Mouse (Mus musculus) right cerebral cortex, postnatal 25 days (tissue): ENCODE measurements around the gene Gm10382.

Source experiments
- DNase-seq: peaks from one replicate; pipeline ENCODE4 v3.0.0; 2022

Gene Gm10382

DNA sequence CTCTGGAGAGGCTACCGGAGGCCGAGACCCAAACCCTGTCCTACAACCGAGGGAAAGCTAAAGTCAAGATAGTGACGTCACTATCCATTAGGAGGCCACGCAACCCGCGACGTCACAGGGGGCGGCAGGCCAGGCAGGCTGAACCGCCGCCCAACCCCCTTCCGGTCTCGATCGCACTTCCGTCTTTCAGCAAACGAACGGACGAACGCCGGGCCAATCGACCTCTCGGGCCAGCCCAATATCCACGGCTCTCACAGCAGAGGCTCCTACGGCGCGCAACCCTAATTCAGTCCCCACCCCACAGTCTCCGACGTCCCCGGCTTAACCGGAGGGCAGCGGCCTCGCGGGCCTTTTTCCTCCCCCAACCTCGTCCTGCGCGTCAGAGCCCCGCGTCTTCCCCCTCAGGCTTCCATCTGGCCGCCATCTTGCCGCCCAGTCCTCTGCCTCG, at the start of gene Gm10382:
TSS of gene Gm10382 (plus strand) at position 192 of the 448 bp plus-strand sequence.
- DNase-seq: peak; percentile 69

DNA sequence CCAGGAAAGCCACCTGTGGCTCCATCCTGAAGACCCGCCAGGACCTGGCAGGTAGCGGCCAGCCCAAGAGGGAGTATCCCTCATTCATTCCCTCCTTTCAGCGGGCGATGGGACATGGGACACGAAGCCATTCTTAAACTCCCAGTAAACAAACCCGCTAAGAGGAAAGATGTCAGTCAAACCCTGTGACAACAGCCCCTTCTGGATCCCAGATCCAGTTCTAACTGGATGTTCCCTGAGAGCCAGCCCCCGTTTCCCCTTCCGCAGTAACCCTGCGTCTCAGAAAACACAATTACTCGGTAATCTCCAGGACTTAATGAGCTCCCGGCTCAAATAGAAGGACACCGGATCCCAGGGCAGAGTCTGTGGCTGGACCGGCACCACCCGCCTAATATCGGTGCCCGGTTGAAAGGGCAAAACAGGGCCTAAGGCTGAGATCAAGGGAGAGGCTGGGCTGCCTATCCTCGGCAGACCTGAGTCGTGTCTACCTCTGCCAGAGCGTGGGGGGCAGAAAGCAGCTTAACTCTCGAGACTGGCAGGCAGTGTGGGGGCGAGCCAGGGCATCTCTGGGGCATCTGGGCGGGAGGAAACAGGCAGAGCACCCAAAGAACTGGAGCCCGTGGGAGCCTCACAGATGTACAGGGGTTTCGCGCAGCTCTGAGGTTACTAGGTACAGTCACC, 49.1 kb upstream of the Gm10382 start:
- peak; percentile 23 for DNase-seq

DNA sequence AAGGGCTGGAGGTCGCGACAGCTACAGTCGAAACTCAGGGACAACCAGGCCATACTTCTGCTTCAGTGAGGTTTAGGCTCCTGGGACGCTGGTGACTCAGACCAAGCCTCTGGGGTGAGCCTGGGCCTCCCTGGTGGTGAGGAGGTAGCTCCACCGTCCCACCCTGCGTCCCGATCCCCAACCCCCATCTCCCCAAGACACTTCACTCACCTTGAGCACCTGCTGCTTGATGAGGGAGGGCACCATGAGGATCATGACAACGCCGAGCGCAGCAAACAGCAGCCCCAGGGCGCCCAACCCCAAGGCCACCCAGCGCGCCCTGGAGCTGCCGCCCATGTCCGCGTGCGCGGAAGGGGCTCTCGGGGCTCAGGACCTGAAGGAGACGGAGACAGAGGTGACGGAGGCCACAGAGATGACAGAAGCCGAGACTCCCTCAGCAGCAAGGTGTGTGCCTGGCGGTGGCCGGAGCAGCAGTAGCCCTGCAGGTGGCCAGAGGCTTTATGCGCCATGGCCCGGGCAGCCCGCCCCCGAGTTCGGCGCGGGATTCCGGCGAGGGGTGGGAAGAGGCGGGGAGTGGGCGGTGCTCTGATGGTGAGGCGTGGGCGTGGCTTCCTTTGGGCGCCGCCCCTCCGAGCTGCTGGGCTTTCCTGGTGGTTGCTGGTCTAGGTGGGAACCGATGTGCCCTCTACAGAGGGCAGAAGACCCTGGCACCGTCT, 48.4 kb upstream of the Gm10382 start, which contains the start of gene Scarb1:
TSS of gene Scarb1 (minus strand) at position 548 of the 716 bp plus-strand sequence.
- DNase-seq: peak; percentile 83

DNA sequence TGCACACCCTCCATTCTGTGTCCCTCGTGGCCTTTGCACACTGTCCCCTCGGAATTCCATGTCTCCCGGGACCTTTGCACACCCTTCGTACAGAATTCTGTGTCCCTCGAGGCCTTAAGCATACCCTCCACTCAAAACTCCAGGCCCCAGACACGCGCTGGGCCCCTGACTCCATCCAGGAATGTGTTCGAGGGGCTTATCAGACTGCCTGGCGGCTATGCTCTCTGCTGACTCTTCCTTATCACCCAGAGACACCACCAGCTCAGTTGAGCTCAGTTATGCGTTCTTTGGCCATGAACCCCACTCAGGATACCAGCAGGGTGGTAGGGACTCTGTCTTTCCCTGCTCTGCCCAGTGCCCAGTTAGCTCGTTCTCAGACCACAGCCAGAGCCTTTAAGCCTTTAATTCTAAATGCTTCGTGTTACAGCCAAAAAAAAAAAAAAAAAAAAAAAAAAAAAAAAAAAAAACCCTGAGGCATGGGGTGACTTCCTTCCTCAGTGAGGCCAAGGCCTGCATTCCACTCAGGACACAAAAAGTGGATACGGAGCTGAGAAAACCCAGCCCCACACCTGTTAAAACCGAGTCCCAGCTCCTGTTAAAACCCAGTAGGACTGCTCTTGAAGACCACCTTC, 47.5 kb upstream of the Gm10382 start:
- no peak for DNase-seq

DNA sequence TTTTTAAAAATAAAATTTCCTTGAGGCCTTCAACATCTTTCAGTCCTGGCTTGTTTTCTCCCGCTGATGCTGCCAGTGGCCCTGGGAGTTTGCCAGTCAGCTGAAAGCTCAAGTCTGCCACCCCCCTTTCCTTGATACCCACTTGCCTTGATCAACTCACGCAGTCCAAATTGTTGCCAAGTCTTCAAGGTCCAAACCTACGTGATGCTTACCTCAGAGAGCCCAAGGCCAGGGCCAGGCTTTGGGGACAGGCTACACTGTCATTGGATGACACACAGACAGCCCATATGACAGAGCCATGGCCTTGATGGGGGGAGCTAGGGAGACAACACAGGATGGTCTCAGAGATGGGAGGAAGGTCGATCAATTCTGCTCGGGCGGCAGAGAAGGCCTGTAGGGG, 44.8 kb upstream of the Gm10382 start:
- DNase-seq: no peak

DNA sequence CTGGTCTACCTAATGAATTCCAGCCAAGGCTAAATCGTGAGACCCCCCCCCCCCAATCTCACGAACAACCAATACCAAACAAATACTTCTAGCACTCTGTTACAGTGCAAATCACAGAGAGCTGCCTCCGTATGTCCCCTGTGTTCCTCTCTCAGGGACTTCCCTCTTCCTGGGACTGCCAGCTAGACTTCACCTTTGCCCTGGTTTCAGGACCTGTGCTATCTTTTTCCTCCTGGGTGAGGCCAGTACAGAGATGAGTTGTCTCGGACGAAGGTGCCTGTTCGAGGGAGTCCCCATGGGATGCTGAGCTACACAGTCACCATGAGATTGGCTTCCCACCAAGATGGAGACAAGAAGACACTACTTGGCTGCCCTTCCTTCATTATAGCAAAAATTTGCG, 41.1 kb upstream of the Gm10382 start:
- DNase-seq: no peak

DNA sequence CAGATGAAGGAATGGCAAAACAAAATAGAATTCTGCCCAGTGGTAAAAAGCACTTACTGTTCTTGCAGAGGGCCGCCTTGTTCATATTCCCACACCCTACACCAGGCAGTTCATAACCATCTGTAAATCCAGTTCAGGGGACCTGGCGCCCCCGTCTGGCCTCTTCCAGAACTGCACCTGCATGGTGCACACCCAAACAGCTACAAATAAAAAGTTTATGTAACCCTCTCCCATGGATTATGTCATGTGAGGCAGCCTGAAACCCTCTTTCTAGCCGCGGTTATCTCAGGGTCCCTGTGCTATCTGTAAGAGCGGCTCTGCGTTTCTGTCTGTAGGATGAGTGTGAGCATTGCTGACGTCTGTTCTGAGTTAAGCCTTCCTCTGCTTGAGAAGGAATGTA, 40.6 kb upstream of the Gm10382 start:
- DNase-seq: no peak

DNA sequence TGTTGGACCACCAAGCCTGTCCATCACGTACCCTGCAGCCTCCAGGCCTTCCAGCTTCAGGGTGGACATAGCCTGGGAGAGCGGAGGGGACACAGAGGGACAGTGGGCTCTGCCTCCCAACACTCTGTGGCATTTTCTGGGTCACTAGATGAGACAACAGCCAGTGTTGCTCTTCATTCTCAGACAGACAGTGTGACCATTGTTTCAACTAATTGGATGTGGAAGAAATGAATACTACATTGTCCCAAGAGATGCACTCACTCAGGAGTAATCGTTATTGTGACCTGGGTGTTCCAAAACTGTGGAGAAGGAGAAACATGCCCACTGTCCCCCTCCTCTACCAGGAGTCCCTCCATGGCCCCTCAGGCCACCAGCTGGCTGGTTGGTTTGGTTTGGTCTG, 39.7 kb upstream of the Gm10382 start:
- DNase-seq: no peak

DNA sequence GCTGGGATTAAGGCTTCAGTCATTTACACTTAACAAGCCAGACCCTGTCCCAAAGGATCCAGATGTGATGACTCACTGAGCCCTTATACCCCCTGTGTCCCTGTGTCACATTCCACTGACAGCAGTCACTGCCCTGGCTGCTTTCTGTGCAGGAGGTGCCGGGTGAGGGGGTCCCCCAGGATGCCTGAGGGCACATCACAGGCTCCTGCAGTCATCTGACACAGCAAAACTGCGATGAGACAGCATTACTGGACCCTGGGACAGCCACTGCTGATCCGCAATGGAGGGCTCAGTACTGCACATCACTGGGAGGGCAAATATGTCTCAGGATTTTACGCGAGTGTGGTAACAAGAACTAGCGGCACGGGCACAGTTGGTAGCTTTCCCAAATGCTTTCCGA, 38.1 kb upstream of the Gm10382 start:
- DNase-seq: no peak

DNA sequence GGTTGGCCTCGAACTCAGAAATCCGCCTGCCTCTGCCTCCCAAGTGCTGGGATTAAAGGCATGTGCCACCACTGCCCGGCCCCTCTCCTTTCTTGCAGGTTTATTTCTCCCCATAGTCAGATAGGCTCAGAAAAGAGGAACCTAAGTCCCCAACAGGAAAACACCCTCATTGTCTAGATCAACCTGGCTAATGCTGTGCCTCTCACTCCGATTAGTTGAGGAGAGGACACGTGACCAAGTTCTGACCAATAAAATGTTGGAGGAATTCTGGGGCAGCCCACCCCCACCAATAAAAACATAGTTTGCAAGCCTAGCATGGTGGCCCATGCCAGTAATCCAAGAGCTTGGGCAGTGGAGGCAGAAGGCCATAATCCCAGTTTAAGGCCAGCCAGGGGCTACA, 37.2 kb upstream of the Gm10382 start:
- DNase-seq: no peak

DNA sequence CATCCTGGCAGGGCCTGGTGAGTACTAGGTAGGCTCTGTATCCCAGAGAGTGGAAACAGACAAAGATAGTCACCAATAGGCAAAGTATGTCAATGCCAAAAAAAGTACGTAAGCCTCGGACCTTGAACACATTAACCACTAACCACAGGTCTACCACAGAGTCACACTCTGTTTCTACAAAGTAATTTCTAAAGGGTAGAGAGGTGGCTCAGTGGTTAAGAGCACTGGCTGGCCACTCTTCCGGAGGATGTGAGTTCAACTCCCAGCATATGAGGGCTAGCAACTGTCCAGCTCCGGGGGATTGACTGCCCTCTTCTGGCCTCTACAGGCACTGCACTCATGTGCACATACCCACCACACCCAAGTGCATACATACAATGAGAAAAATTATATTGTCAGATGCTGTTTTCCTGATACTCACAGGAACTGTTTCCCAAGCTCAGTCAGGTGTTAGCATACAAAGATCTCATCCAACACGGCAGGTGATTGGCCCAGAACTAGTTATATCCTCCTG, 36.3 kb upstream of the Gm10382 start:
- no peak for DNase-seq

DNA sequence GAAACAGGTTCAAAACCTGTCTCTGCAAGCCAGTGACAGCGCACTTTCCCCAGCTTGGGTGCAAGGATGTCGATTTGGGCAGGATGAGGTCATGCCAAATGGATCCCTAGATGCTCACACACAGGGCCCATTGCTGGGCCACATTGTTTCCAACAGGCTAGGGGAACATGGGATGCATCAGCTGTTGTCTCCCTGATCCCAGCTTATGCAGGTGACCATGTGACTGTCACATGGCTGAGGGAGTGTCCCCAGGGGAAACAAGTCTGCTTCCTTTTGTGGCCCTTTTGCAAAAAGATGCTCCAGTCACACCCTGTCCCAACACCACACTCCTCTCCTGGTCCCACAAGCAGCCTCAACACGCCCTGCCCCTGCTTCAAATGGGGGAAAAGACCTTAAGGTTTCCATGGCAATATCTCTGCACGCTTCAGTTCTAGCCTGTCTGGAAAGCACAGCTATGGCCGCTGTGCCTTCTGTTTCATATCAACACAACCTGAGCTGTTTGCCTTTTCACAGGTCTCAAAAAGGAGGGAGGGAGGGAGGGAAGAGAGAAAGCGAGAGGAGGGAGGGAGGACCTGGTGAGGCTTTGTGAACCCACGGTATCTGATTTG, 34.1 kb upstream of the Gm10382 start:
- DNase-seq: no peak

DNA sequence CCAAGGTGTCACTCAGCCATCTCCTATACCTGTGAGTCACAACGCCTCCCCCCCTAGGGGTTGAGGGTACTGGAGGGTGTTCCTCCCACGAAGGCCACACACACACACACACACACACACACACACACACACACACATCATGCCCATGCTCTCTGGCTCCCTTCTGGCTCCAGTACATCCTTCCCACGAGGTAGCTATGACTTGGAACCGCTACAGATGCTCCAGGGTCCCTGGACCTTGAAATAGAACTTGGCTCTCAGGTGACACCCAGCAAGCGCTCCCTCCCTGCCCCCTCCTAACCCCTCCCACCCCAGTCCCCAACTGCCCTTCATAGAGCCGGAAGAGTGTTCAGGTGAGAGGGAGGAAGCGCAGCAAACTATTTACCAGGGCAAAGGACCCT, 33.5 kb upstream of the Gm10382 start:
- DNase-seq: no peak

DNA sequence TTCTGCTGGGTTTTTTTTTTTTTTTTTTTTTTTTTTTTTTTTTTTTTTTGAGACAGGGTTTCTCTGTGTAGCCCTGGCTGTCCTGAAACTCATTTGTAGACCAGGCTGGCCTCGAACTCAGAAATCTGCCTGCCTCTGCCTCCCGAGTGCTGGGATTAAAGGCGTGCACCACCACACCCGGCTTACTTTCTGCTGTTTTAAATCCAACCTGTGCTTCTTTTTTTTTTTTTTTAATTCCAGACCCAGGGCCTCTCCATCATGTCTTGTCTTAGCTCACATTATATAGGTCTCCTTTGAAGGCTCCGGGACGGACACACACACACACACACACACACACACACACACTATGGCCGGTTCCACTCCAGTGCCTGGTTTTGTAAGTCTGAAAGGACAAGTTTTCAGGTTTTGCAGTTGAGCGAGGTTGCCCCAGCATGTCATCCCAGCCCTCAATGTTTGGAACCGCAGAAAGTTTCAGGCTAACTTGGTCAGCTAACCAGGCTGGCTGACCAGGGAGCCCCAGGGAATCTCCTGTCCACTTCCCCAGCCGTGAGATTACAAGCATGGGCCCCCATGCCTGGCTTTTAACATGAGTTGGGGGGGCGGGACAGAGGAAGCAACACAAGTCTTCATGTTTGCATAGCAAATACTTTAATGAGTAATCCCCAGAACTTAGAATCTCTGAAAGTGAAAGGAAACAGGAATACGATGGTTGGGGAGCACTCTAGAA, 31.4 kb upstream of the Gm10382 start:
- DNase-seq: no peak

DNA sequence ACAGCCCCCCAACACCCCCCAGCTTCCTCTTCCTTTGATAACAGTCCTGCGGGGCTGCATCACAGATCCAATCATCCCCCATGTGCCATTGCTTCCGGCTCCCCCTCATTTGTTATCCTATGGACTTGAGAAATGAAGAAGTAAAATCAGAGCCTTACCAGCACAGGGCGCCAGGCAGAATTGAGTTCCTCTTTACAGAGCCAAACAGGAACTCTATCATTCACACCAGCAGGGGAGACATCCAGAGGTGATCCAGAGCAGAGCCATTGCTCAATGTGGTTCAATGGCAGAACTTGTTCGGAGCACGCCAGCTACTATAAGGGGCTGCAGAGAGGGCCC, 30.9 kb upstream of the Gm10382 start:
- no peak for DNase-seq

DNA sequence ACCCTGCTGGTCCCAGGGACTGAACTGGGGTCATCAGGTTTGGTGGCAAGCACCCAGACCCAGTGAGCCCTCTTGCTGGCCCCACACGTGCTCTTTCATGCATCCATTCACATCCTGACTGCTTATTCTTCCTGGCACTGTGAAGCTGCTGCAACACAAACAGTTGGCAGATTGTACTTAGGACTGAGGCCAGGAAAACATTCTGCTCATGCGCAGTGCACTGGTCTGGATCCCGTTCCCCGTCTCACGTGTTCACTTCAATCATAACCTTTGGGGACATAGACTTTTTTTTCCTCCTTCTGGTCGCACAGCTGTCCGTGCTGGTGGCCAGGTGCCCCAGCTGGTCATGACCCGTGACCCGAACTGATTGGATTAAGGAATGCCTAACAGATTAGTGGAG, 28.6 kb upstream of the Gm10382 start:
- DNase-seq: no peak

DNA sequence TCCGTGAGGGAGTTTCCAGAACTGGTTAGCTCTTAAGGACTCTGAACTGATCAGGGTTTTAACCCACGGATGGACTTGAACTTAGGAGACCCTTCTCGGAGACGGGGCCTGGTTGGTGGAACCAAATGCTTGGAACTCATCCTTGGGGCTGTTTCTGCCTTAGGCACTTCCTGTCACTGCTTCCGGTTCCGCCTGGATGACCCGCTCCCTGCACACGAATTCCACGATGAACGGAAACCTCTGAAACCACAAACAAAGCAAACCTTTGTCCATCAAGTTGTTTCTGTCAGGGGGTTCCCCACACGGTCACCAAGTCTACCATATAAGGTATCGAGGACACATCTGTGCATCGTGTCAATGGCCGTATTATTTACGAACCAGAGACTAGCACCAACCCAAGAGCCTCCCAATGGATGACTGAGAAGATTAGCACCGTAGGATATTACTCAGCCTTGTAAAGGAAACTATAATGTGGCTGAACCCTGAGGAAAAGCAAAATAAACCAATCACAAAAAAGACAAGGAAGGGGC, 28.1 kb upstream of the Gm10382 start:
- DNase-seq: no peak

DNA sequence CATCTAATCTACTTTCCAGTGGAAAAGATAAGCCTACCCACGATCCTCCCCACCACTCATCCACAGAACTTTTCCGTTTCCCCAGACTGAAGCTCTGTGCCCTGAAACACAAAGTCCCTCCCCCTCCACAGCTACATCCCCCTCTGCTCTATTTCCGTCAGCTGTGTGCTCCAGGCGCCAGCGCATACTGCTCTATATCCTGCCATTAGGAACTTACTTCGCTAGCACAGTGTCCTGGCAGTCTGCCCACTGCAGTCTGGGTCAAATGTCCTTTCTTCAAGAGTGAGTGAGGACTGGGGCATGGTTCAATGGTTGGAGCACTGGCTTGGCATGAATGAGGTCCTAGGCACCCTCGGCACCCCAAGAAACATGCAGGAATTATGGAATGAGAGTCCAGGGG, 25.2 kb upstream of the Gm10382 start:
- DNase-seq: no peak

DNA sequence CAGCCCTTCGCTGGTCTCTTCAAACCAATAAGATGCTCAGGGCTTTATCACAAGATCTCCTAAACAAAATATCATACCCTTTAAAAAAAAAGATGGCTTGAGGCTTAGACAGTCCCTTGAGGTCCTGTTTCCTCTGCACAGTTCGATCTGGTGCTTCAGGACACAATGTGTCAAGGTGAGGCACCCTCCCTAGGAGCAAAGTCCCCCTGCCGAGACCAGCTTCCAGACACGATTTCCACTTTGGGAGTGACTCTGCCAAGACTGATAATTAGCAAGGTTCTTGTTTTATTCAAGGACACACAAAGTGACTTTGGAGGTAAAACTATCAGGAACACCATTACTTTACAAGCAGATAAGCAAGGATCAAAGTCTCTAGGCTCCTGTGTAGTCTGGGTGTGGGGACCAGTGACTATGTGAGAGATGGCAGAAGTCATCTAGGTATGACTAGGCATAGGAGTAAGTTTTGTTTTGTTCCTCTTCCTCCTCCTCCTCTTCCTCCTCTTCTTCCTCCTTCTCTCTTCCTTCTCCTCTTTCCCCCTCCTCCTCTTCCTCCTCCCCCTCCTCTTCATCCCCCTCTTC, 24.2 kb upstream of the Gm10382 start:
- DNase-seq: no peak

DNA sequence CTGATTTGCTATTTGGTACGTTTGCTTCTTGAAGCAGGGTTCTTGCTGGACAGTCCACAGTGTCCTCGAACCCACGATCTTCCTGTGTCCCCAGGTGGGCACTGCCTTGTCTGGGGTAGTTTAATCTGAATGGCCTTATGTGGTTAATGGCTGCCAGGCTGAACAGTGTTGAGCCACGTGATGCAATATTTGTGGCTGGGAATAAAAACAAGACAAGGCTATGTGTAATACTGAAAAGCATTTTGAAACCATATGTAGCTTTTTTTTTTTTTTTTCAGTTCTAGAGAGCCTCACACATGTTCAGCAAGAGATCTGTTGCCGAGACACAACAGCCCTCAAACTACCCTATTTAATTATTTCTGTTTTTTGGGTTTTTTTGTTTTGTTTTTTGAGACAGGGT, 21.0 kb upstream of the Gm10382 start:
- no peak for DNase-seq

DNA sequence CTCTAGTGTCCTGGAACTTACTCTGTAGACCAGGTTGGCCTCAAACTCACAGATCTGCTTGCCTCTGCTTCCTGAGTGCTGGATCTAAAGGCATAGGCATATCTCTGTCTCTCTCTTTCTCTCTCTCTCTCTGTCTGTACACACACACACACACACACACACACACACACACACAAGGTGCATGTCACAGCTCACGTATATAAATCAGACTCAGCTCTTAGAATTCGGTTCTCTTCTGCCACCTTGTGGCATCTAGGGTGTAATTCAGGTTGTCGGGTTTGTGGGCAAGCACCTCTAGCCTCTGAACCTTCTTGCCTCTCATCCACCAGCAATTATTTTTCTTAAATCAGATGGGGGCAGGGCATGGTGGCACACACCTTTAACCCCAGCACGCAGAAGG, 20.6 kb upstream of the Gm10382 start:
- DNase-seq: peak; percentile 50
